Mouse (Mus musculus) adrenal gland, adult 18-20 months (tissue): Measurements from ENCODE around the gene Cdc40. TPM values are rescaled to one million over a fixed set of nuclear protein-coding genes. Genes with fewer than 3 reads are reported as not detected.
"Not testable (repeated sequence)": the region's sequence is repeated elsewhere in the genome, so short reads cannot be mapped to it uniquely, and the experiment has no call there.

Experiments
- DNase-seq, 2 experiments: peaks; one replicate each; pipeline ENCODE4 v3.0.0; 2021 to 2022; ENCODE audit warnings: low spot score in 2 of 2
- total RNA-seq, 2 experiments: library from RNA; stranded (reverse); gene quantifications; 1 replicate in 1 of 2; 2 replicates in 1 of 2; pipeline ENCODE4 v1.2.3; 2021

Gene Cdc40
- total RNA-seq, 2 experiments from 2014 or later, result 20.6 to 23.3 TPM

GRCm38 (mm10) chr10:40871301-40871700 is 11.8 kb downstream of the Cdc40 start:
- DNase-seq, result no peak

- DNase-seq, result no peak
Measured at GRCm38 (mm10) chr10:40868081-40868480, 15.0 kb downstream of the Cdc40 start.

- no peak for DNase-seq
Measured at GRCm38 (mm10) chr10:40857599-40857998, 25.5 kb downstream of the Cdc40 start.

GRCm38 (mm10) chr10:40856703-40857102 is 26.4 kb downstream of the Cdc40 start:
- DNase-seq, result no peak

GRCm38 (mm10) chr10:40855616-40856015 is 27.5 kb downstream of the Cdc40 start:
- DNase-seq, result no peak

- no peak for DNase-seq
Measured at GRCm38 (mm10) chr10:40851138-40851537, 32.0 kb downstream of the Cdc40 start.

- no peak for DNase-seq
Measured at GRCm38 (mm10) chr10:40850644-40851043, 32.5 kb downstream of the Cdc40 start.

GRCm38 (mm10) chr10:40847176-40847874 is 35.8 kb downstream of the Cdc40 start:
- no peak for DNase-seq

- no peak for DNase-seq
Measured at GRCm38 (mm10) chr10:40845626-40846025, 37.5 kb downstream of the Cdc40 start.

- DNase-seq, result no peak
Measured at GRCm38 (mm10) chr10:40844546-40844945, 38.6 kb downstream of the Cdc40 start.

- DNase-seq, result no peak
Measured at GRCm38 (mm10) chr10:40843841-40844240, 39.3 kb downstream of the Cdc40 start.

- no peak for DNase-seq
Measured at GRCm38 (mm10) chr10:40840086-40840485, 43.0 kb downstream of the Cdc40 start.

GRCm38 (mm10) chr10:40831267-40831666 is 51.8 kb downstream of the Cdc40 start:
- no peak for DNase-seq

- DNase-seq, result no peak
Measured at GRCm38 (mm10) chr10:40830312-40830711, 52.8 kb downstream of the Cdc40 start.

- DNase-seq, result no peak
Measured at GRCm38 (mm10) chr10:40827706-40828105, 55.4 kb downstream of the Cdc40 start.

- DNase-seq, result no peak
Measured at GRCm38 (mm10) chr10:40825952-40826351, 57.2 kb downstream of the Cdc40 start.

GRCm38 (mm10) chr10:40816471-40816870 is 66.6 kb downstream of the Cdc40 start:
- no peak for DNase-seq

- DNase-seq, result no peak
Measured at GRCm38 (mm10) chr10:40813627-40814026, 69.5 kb downstream of the Cdc40 start.

GRCm38 (mm10) chr10:40809411-40809910 is 73.7 kb downstream of the Cdc40 start:
- not testable (repeated sequence) for DNase-seq

- DNase-seq, result no peak
Measured at GRCm38 (mm10) chr10:40806221-40806620, 76.9 kb downstream of the Cdc40 start.

GRCm38 (mm10) chr10:40805221-40805620 is 77.9 kb downstream of the Cdc40 start:
- DNase-seq, result no peak

GRCm38 (mm10) chr10:40792115-40792514 is 91.0 kb downstream of the Cdc40 start:
- no peak for DNase-seq

GRCm38 (mm10) chr10:40790406-40790805 is 92.7 kb downstream of the Cdc40 start:
- DNase-seq, result no peak
